8 mouse cellular contexts compared by ENCODE assay signal in the genomic region with DNA sequence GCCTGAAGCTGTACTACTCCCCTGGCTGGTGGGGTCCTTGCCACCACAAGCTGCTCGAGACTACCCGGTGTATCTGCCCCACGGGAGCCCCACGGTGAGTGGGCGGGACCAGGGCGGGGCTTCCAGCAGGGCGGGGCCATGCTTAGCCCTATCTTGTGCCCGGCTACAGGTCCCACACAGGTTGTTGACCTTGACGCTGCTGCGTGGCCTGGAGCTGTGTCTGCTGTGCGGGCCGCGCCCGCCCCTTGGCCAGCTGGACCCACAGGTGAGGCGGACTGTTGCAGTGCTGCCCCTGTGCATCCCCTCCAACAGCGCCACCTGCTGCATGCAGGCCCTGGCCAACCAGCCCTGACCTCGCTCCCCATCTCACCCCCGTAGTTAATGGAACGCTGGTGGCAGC. TPM values are rescaled to one million over a fixed set of nuclear protein-coding genes. Genes with fewer than 3 reads are reported as not detected.
DNase-seq lines count a peak whose midpoint lies in the region; ATAC-seq and TF ChIP-seq lines count a peak whose summit lies in the region.

No protein-coding gene starts in this region.

- no peak overlapping the region for H3K4me2 ChIP-seq in hindbrain, postnatal 0 days (ENCODE audit: low read depth, low read length)
- 0 out of 2 replicates have a peak overlapping the region, but pooled peaks have one; percentile 24 for H3K4me2 ChIP-seq in liver, embryonic 16.5 days (ENCODE audit: low read depth, low read length)

- no peak overlapping the region for H3K9ac ChIP-seq in hindbrain, postnatal 0 days (replicated peaks; ENCODE audit: low read length)
- no peak overlapping the region for H3K9ac ChIP-seq in liver, embryonic 16.5 days (ENCODE audit: low read depth, low read length)

- H3K36me3 ChIP-seq in hindbrain, postnatal 0 days (ENCODE audit: insufficient read depth, low read length), result peaks cover 31% of the 10 kb centered on the region
- H3K36me3 ChIP-seq in liver, embryonic 16.5 days (ENCODE audit: control insufficient read depth, insufficient read depth), result peaks cover 32% of the 10 kb centered on the region

- H3K4me1 ChIP-seq in hindbrain, postnatal 0 days (ENCODE audit: insufficient read depth, low read length), result peaks cover 25% of the 10 kb centered on the region; the same call in 1 of the 2 replicates
- H3K4me1 ChIP-seq in liver, embryonic 16.5 days (ENCODE audit: control insufficient read depth, low read depth, low read length), result peaks cover 50% of the 10 kb centered on the region

- WGBS in hindbrain, postnatal 0 days, result 38% methylated on average over 19 of the region's 19 CpGs
- WGBS in liver, embryonic 16.5 days (ENCODE audit: insufficient replicate concordance), result 39% methylated on average over 19 of the region's 19 CpGs

- peak overlapping the region; percentile 35; the same call in 1 of the 2 replicates for H3K27ac ChIP-seq in gastrocnemius, adult 2 months
- H3K27ac ChIP-seq in hindbrain, postnatal 0 days, result 0 out of 2 replicates have a peak overlapping the region, but pooled peaks have one; percentile 2
- H3K27ac ChIP-seq in liver, embryonic 16.5 days (ENCODE audit: low read length), result peak overlapping the region; percentile 37; the same call in 1 of the 2 replicates

- H3K9me3 ChIP-seq in hindbrain, postnatal 0 days (ENCODE audit: low read length), result no peaks in the 10 kb centered on the region
- H3K9me3 ChIP-seq in liver, embryonic 16.5 days (replicated peaks; ENCODE audit: control insufficient read depth, low read length), result no peaks in the 10 kb centered on the region

- no peaks in the 10 kb centered on the region for H3K27me3 ChIP-seq in hindbrain, postnatal 0 days (ENCODE audit: insufficient read depth, low read length)
- H3K27me3 ChIP-seq in liver, embryonic 16.5 days (ENCODE audit: control insufficient read depth, insufficient read depth, low read depth, low read length), result no peaks in the 10 kb centered on the region

- ATAC-seq in hindbrain, postnatal 0 days, result no peak
- ATAC-seq in liver, embryonic 16.5 days (ENCODE audit: low read depth), result peak; percentile 35

- TF ChIP-seq CTCF in gastrocnemius, adult 2 months (IDR thresholded peaks at IDR 0.05), result peak; percentile 26; the same call in 1 of the 2 replicates
- peak; percentile 64 for TF ChIP-seq CTCF in hindbrain, postnatal 0 days (IDR thresholded peaks at IDR 0.05; ENCODE audit: low read depth)

- peak; percentile 47 for DNase-seq in gastrocnemius, adult 2 months
- no peak for DNase-seq in gastrocnemius, adult 18-20 months (ENCODE audit: low spot score)
- DNase-seq in thymus, postnatal 4 days, result peak; percentile 61
- DNase-seq in thymus, postnatal 0 days (ENCODE audit: low spot score), result no peak
- no peak for DNase-seq in hindbrain, postnatal 0 days (ENCODE audit: low spot score)
- DNase-seq in frontal cortex, postnatal 36 days (ENCODE audit: low spot score in 2 of 2), result no peak
- DNase-seq in layer of hippocampus, adult 9-11 months, result no peak

- intact Hi-C loops in gastrocnemius, adult 2 months (cut with DNase I), result loop anchor here (5.0 kb wide), 2 partner anchors 59 to 114 kb away; no protein-coding TSS in a partner anchor

- no peak overlapping the region for H3K4me3 ChIP-seq in gastrocnemius, adult 2 months
- H3K4me3 ChIP-seq in hindbrain, postnatal 0 days (ENCODE audit: low read length), result no peak overlapping the region
- H3K4me3 ChIP-seq in liver, embryonic 16.5 days (ENCODE audit: low read depth, low read length), result no peak overlapping the region

RNA-seq across cellular contexts. Expression of a gene that starts 2.7 kb away (rescaled TPM):
- total RNA-seq in gastrocnemius, adult 2 months (2021), result 10 to 100 TPM; 16.4 to 18.6 TPM
- 10 to 100 TPM; 16.6 to 17.6 TPM for total RNA-seq in gastrocnemius, adult 18-20 months (2021)
- polyA plus RNA-seq in thymus, postnatal 0 days (2015; fragmentation: Nextera tagmentation; extraction: Ambion mirVana), result 13.2 and 13.8 TPM in 2 replicates
- total RNA-seq in hindbrain, postnatal 0 days (2014; rRNA removed), result 27.8 and 29.8 TPM in 2 replicates
- 14.5 and 14.9 TPM in 2 replicates for polyA plus RNA-seq in hindbrain, postnatal 0 days (2015; fragmentation: Nextera tagmentation; extraction: Ambion mirVana)
- 5.9 and 6.6 TPM in 2 replicates for polyA plus RNA-seq in liver, embryonic 16.5 days (2015; fragmentation: Nextera tagmentation; extraction: Ambion mirVana)

RNA-seq across cellular contexts. Expression of a gene that starts 6.1 kb away (rescaled TPM):
- total RNA-seq in gastrocnemius, adult 2 months (2021), result 10 to 100 TPM; 53.1 to 68.5 TPM
- total RNA-seq in gastrocnemius, adult 18-20 months (2021), result 10 to 100 TPM; 60.5 to 62.8 TPM
- polyA plus RNA-seq in thymus, postnatal 0 days (2015; fragmentation: Nextera tagmentation; extraction: Ambion mirVana), result 59.0 and 60.0 TPM in 2 replicates
- total RNA-seq in hindbrain, postnatal 0 days (2014; rRNA removed), result 193 and 194 TPM in 2 replicates
- 121 and 123 TPM in 2 replicates for polyA plus RNA-seq in hindbrain, postnatal 0 days (2015; fragmentation: Nextera tagmentation; extraction: Ambion mirVana)
- polyA plus RNA-seq in liver, embryonic 16.5 days (2015; fragmentation: Nextera tagmentation; extraction: Ambion mirVana), result 44.7 and 53.0 TPM in 2 replicates

RNA-seq across cellular contexts. Expression of a gene that starts 29.0 kb away (rescaled TPM):
- 100 to 1,000 TPM; 126 to 137 TPM for total RNA-seq in gastrocnemius, adult 2 months (2021)
- 100 to 1,000 TPM; 143 to 148 TPM for total RNA-seq in gastrocnemius, adult 18-20 months (2021)
- 147 and 158 TPM in 2 replicates for polyA plus RNA-seq in thymus, postnatal 0 days (2015; fragmentation: Nextera tagmentation; extraction: Ambion mirVana)
- total RNA-seq in hindbrain, postnatal 0 days (2014; rRNA removed), result 524 and 597 TPM in 2 replicates
- 416 and 438 TPM in 2 replicates for polyA plus RNA-seq in hindbrain, postnatal 0 days (2015; fragmentation: Nextera tagmentation; extraction: Ambion mirVana)
- polyA plus RNA-seq in liver, embryonic 16.5 days (2015; fragmentation: Nextera tagmentation; extraction: Ambion mirVana), result 34.8 and 43.4 TPM in 2 replicates

RNA-seq across cellular contexts. Expression of a gene that starts 30.7 kb away (rescaled TPM):
- 10 to 100 TPM; 59.1 to 62.6 TPM for total RNA-seq in gastrocnemius, adult 2 months (2021)
- total RNA-seq in gastrocnemius, adult 18-20 months (2021), result 10 to 100 TPM; 59.8 to 64.4 TPM
- polyA plus RNA-seq in thymus, postnatal 0 days (2015; fragmentation: Nextera tagmentation; extraction: Ambion mirVana), result 34.5 and 37.5 TPM in 2 replicates
- 251 and 255 TPM in 2 replicates for total RNA-seq in hindbrain, postnatal 0 days (2014; rRNA removed)
- polyA plus RNA-seq in hindbrain, postnatal 0 days (2015; fragmentation: Nextera tagmentation; extraction: Ambion mirVana), result 113 and 115 TPM in 2 replicates
- polyA plus RNA-seq in liver, embryonic 16.5 days (2015; fragmentation: Nextera tagmentation; extraction: Ambion mirVana), result 63.3 and 63.7 TPM in 2 replicates

RNA-seq across cellular contexts. Expression of a gene that starts 41.7 kb away (rescaled TPM):
- total RNA-seq in gastrocnemius, adult 2 months (2021), result 10 to 100 TPM; 19.4 to 21.2 TPM
- total RNA-seq in gastrocnemius, adult 18-20 months (2021), result 10 to 100 TPM; 19.2 to 20.2 TPM
- polyA plus RNA-seq in thymus, postnatal 0 days (2015; fragmentation: Nextera tagmentation; extraction: Ambion mirVana), result 61.8 and 63.4 TPM in 2 replicates
- total RNA-seq in hindbrain, postnatal 0 days (2014; rRNA removed), result 22.9 and 47.1 TPM in 2 replicates
- polyA plus RNA-seq in hindbrain, postnatal 0 days (2015; fragmentation: Nextera tagmentation; extraction: Ambion mirVana), result 35.7 and 37.5 TPM in 2 replicates
- polyA plus RNA-seq in liver, embryonic 16.5 days (2015; fragmentation: Nextera tagmentation; extraction: Ambion mirVana), result 23.4 and 24.3 TPM in 2 replicates

Comparison
In these comparisons a context has a peak if more than half of its experiments do, and no peak if none do; other contexts are left out.
1. DNase-seq: peak in gastrocnemius, adult 2 months (single experiment) and thymus, postnatal 4 days (single experiment); none in gastrocnemius, adult 18-20 months (single experiment), thymus, postnatal 0 days (single experiment), hindbrain, postnatal 0 days (single experiment), frontal cortex, postnatal 36 days (0 of 2) and layer of hippocampus, adult 9-11 months (single experiment).
2. Peak in every context shown above with its lines, with median percentiles within 50 percentile points of each other: H3K27ac ChIP-seq.